Mouse (Mus musculus) kidney, embryonic 15.5 days (tissue): Measurements from ENCODE around the gene 4930455H04Rik. TPM values are rescaled to one million over a fixed set of nuclear protein-coding genes. Genes with fewer than 3 reads are reported as not detected.

Source experiments
- ATAC-seq: fragments of 200-750 bp; cut with Nextera tagmentation; replicated peaks from 2 replicates; pipeline ENCODE4 v1.8.0; 2017; ENCODE audit warnings: moderate TSS enrichment; ENCODE audit not compliant: low FRiP score
- H3K27ac ChIP-seq: fragments of 300-500 bp; sonication (generic); 2 replicates; pipeline ENCODE4 v1.5.1; 2015; ENCODE audit warnings: mild to moderate bottlenecking, inconsistent platforms
- H3K27me3 ChIP-seq: fragments of 300-500 bp; sonication (generic); 2 replicates; pipeline ENCODE4 v1.6.1; 2015; ENCODE audit warnings: inconsistent platforms
- H3K36me3 ChIP-seq: fragments of 300-500 bp; sonication (generic); 2 replicates; pipeline ENCODE4 v1.6.1; 2015; ENCODE audit warnings: inconsistent platforms
- H3K4me1 ChIP-seq: fragments of 300-500 bp; sonication (generic); 2 replicates; pipeline ENCODE4 v1.6.1; 2015; ENCODE audit warnings: inconsistent platforms
- H3K4me2 ChIP-seq: fragments of 300-500 bp; sonication (generic); 2 replicates; pipeline ENCODE4 v1.6.1; 2015; ENCODE audit warnings: moderate library complexity, mild to moderate bottlenecking, inconsistent platforms
- H3K4me3 ChIP-seq: fragments of 300-500 bp; sonication (generic); replicated peaks from 2 replicates; pipeline ENCODE4 v1.5.1; 2015; ENCODE audit warnings: mild to moderate bottlenecking, inconsistent platforms
- H3K9ac ChIP-seq: fragments of 300-500 bp; sonication (generic); 2 replicates; pipeline ENCODE4 v1.6.1; 2015; ENCODE audit warnings: mild to moderate bottlenecking, inconsistent platforms
- H3K9me3 ChIP-seq: fragments of 300-500 bp; sonication (generic); replicated peaks from 2 replicates; pipeline ENCODE4 v1.6.1; 2016; ENCODE audit warnings: inconsistent platforms
- WGBS: fragments of 180-500 bp; shearing (Covaris S2); methylation state at CpG from one replicate; pipeline ENCODE4 v1.1.7; 2015; ENCODE audit warnings: mixed read lengths; 5-methylcytosine and 5-hydroxymethylcytosine counted together
- polyA plus RNA-seq: library from polyadenylated mRNA; unstranded; fragments of >200 nt; fragmentation: Nextera tagmentation; extraction: Ambion mirVana; gene quantifications from 2 replicates; pipeline ENCODE4 v1.2.1, GENCODE M21; 2015

Gene 4930455H04Rik
- polyA plus RNA-seq, 1 experiment from 2014 or later, result not detected

DNA sequence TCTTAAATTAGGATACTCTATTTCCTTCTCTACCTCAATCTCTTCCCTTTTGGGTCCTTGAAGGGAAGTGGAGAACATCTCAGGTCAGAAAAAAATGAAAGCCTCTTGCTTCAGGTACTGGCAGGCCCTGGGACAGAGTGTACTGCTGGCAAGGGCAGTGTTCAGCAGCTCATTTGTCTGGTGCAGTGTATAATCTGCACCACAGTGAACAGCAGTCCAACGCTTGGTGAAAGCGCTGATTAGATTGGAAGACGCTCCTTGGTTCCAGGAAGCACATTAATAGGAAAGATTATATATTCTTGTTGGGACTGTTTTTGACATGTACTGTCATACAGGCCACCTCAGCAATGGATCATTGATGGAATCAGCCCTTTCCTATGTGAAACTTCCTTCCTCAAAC is 16.6 kb upstream of the 4930455H04Rik start:
- no peak overlapping the region for H3K4me2 ChIP-seq
- H3K9ac ChIP-seq, result no peak overlapping the region
- H3K4me1 ChIP-seq, result no peaks in the 10 kb centered on the region
- H3K27ac ChIP-seq, result no peak overlapping the region
- no peak for ATAC-seq
- no peaks in the 10 kb centered on the region for H3K27me3 ChIP-seq
- H3K36me3 ChIP-seq, result no peaks in the 10 kb centered on the region
- H3K4me3 ChIP-seq, result no peak overlapping the region
- WGBS, result 96% methylated on average over 3 of the region's 3 CpGs
- H3K9me3 ChIP-seq, result no peaks in the 10 kb centered on the region

DNA sequence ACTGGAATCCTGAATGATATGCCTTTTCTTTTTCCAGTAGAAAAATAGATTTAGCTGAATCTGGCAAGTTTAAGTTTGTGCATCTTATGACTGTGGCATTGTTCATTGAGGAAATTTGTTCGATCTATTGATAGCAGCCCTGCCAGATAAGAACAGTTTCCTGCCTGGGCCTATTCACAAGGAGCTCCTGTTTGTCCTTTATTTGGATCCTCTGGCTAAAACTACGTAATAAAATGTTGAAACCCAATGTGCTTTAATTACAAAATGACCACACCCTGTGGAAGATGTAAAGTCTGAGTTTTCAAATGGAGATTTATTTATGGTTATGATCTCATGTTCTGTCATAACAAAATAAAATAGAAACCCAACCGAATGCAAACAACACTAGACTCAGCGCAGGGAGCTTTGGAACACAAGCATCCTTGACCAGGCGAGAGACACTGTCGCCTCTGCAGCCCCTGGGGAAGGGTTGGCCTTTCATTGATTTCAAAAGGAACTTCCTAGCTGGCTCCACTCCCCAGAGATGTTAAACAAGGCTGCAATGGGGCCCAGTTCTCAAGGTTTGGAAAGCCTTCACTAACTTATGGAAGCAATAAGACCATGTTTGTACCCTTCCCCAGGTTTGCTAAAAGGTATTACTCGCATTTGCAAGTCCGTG is 15.7 kb upstream of the 4930455H04Rik start:
- Histone ChIP-seq H3K36me3 (no peaks in the 10 kb centered on the region), H3K9me3 (no peaks in the 10 kb centered on the region), H3K4me1 (no peaks in the 10 kb centered on the region), H3K9ac (no peak overlapping the region), H3K4me2 (no peak overlapping the region), H3K4me3 (no peak overlapping the region), H3K27ac (no peak overlapping the region), H3K27me3 (no peaks in the 10 kb centered on the region)
- ATAC-seq, result no peak
- WGBS, result 81% methylated on average over 8 of the region's 8 CpGs

DNA sequence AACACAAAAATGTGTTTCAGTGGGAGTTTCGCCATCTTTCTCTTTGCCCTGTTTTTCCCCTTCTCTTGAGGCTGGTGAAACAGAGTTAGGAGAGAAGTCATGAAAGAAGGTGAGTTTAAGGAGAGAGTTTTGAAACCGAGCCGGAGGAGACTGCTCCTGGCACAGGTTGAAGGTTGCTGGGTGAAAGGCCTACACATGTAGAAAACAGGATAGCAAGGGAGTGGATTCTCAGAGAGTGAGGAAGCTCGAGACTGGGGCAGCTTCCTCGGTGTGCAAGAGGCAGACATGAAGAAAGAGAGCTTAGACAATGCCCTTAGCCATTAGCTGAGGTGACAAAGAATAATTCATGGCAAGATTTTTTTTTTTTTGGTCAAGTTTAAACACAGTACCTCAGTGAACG is 14.7 kb upstream of the 4930455H04Rik start:
- H3K36me3 ChIP-seq, result no peaks in the 10 kb centered on the region
- no peak overlapping the region for H3K4me2 ChIP-seq
- H3K9me3 ChIP-seq, result no peaks in the 10 kb centered on the region
- H3K4me1 ChIP-seq, result no peaks in the 10 kb centered on the region
- no peak overlapping the region for H3K4me3 ChIP-seq
- H3K9ac ChIP-seq, result no peak overlapping the region
- H3K27me3 ChIP-seq, result no peaks in the 10 kb centered on the region
- no peak overlapping the region for H3K27ac ChIP-seq
- 85% methylated on average over 6 of the region's 6 CpGs for WGBS
- ATAC-seq, result no peak

DNA sequence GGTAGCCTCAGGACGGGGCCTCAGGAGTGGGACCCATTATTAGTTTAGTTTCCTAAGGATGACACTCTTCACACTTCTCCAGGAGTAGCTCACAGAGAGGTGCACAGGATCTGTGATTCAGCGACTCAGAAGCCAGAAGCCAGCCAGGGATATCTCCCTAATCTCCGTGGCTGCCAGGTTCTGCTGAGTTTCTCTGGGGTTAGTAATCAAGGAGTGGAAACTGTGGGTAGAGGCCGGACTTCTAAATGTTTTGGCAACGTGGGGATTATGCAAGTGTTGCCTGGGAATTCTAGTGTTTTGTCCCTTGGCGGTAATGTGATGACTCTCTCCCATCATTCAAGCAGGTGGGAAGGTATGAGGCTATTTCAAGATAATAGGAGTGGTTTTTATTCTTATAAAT is 13.0 kb upstream of the 4930455H04Rik start:
- Histone ChIP-seq H3K9ac (no peak overlapping the region), H3K4me1 (no peaks in the 10 kb centered on the region), H3K27me3 (no peaks in the 10 kb centered on the region), H3K36me3 (no peaks in the 10 kb centered on the region), H3K4me3 (no peak overlapping the region), H3K27ac (no peak overlapping the region), H3K9me3 (no peaks in the 10 kb centered on the region), H3K4me2 (no peak overlapping the region)
- ATAC-seq, result no peak
- WGBS, result 67% methylated on average over 6 of the region's 6 CpGs

DNA sequence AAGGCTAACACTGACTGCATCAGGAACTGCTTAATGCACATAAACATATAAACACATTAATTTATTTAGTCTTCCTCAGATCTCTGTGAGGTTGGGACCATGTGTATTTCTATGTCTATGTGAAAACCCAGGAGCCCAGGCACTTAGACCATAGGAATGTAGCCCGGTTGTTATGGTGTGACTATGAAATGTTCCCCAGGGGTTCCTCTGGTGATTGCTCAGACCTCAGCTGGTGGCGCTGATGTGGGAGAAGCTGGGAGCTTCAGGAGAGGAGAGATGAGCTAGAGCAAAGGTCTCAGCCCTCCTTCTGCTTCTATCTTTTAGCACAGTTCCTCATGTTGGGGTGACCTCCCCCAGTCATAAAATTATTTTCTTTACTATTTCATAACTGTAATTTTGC is 7.7 kb upstream of the 4930455H04Rik start:
- WGBS, result 79% methylated on average over 2 of the region's 2 CpGs
- no peaks in the 10 kb centered on the region for H3K9me3 ChIP-seq
- H3K36me3 ChIP-seq, result no peaks in the 10 kb centered on the region
- ATAC-seq, result no peak
- H3K4me2 ChIP-seq, result no peak overlapping the region
- no peak overlapping the region for H3K27ac ChIP-seq
- H3K4me1 ChIP-seq, result no peaks in the 10 kb centered on the region
- H3K27me3 ChIP-seq, result no peaks in the 10 kb centered on the region
- no peak overlapping the region for H3K9ac ChIP-seq
- H3K4me3 ChIP-seq, result no peak overlapping the region

DNA sequence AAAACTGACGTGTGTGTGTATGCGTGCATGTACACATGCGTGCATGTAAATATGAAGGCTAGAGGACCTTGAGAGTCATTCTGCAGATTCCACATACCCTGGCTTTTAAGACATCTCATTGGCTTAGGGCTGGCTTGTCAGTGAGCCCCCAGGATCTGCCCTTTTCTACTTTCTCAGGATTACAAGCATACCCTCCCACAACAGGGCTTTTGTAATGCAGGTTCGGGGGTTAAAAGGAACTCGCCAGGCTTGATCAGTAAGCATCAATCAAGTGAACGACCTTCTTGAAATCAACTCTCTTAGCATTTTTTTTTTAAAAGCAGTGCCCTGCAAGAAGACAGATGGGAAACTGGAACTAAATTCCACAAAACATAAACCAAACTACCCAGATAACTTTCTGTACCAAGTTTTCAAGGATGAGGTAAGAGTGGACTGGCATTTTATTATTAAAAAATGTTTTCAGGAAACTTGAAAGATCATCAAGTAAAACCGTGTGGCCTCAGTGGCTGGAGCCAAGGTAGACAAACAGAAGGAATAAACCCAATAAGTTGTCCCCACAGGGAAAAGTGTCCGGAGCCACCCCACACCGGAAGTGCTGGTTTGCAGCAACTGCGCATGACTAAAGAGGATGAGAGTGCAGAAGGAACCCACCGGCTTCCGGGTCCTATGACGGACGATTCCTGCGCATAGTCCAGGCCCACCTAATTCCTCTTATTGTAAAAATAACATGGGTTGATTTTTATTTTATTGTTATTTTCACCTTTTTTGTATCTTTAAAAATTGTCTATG is 6.5 kb upstream of the 4930455H04Rik start:
- no peaks in the 10 kb centered on the region for H3K27me3 ChIP-seq
- no peaks in the 10 kb centered on the region for H3K36me3 ChIP-seq
- H3K4me3 ChIP-seq, result no peak overlapping the region
- H3K9me3 ChIP-seq, result no peaks in the 10 kb centered on the region
- no peak for ATAC-seq
- H3K4me2 ChIP-seq, result no peak overlapping the region
- 0 out of 2 replicates have a peak, but pooled peaks cover under 1% of the 10 kb centered on the region for H3K4me1 ChIP-seq
- 69% methylated on average over 15 of the region's 15 CpGs for WGBS
- no peak overlapping the region for H3K27ac ChIP-seq
- no peak overlapping the region for H3K9ac ChIP-seq

DNA sequence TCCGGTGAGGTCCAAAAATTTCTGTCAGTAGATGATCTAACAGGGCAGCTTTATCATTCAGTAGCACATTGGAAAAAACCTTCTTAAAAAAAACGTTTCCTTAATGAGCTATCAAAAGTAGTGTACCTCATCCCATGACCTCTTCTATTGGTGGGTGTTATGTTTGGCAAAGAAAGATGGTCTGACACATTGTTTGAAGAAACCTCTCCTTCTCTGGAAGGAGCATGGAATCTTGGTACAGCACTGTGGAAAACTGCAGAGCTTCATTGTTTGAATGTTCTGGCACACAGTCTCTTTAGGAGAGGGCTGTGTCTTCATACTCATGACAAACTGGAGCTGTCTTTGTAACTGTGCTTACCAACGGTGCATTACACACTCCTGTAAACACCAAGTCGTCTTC is 4.9 kb upstream of the 4930455H04Rik start:
- Histone ChIP-seq H3K4me3 (no peak overlapping the region), H3K4me2 (no peak overlapping the region), H3K9me3 (no peaks in the 10 kb centered on the region), H3K9ac (no peak overlapping the region), H3K36me3 (no peaks in the 10 kb centered on the region), H3K4me1 (peaks cover 5% of the 10 kb centered on the region), H3K27me3 (no peaks in the 10 kb centered on the region), H3K27ac (no peak overlapping the region)
- ATAC-seq, result no peak
- 61% methylated on average over 4 of the region's 4 CpGs for WGBS

DNA sequence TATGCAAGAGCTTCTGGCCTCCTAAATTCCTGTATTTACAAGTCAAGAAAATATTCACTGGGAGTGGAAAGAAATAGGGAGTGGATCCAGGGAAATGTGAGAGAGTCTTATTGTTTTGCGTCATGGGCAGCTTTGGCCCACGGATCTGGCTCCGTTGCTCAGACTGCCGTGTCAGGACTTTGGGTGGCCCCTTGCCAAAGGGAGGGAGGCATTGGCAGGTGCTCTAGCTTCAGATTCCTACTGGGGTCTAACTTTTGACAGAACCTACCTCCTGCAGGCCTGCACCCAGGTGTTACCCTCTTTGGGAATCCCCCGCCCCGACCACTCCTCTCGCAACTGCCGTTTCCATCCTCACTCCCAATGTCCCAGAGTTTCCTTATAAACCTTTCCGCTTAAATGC is 3.6 kb upstream of the 4930455H04Rik start:
- H3K27me3 ChIP-seq, result no peaks in the 10 kb centered on the region
- peaks cover 12% of the 10 kb centered on the region for H3K4me1 ChIP-seq
- ATAC-seq, result no peak
- no peak overlapping the region for H3K4me2 ChIP-seq
- 91% methylated on average over 9 of the region's 9 CpGs for WGBS
- no peak overlapping the region for H3K4me3 ChIP-seq
- H3K36me3 ChIP-seq, result no peaks in the 10 kb centered on the region
- no peak overlapping the region for H3K9ac ChIP-seq
- no peak overlapping the region for H3K27ac ChIP-seq
- no peaks in the 10 kb centered on the region for H3K9me3 ChIP-seq

DNA sequence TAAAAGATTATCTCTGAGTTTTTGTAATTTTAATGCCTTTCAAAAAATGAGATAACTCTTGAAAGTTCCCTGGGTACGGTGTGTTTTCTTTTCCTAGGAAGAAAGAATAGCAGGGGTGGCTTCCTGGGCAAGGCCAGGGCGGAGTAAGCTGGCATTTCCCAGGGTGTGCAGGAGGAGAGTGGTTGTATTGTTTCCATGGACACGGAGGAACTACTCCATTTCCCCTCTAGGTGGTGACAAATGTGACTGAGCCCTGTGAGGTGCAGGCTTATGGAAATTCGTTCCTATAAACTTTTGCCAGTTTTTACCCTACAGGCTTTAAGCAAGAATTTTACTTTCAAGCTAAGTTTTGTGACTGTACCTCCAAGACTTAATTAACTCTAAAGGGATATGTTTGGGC is 1.8 kb upstream of the 4930455H04Rik start:
- peak; percentile 90 for ATAC-seq
- Histone ChIP-seq H3K27ac (no peak overlapping the region), H3K4me2 (no peak overlapping the region), H3K4me3 (no peak overlapping the region), H3K27me3 (no peaks in the 10 kb centered on the region), H3K4me1 (peaks cover 12% of the 10 kb centered on the region), H3K36me3 (no peaks in the 10 kb centered on the region), H3K9me3 (no peaks in the 10 kb centered on the region), H3K9ac (no peak overlapping the region)
- 34% methylated on average over 4 of the region's 4 CpGs for WGBS

DNA sequence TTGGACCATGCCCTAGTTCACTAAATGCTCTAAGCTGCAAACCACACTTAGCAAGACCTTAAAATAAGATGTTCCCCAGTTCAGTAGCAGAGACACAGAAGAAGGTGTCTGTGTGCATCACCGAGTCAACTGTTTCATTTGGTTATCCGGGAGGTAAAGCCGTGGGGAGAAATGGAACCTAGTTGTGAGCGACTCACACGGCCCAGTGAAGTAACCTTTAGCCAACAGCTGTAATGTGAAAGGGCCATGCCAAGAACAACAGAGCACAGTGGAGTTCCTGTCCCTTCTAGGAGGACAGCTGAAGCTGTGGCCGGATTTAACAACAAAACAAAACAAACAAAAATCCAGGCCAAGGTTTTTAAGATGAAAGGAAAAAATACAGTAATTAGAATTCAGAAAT is 1.3 kb upstream of the 4930455H04Rik start:
- no peak overlapping the region for H3K4me3 ChIP-seq
- WGBS, result 50% methylated on average over 6 of the region's 6 CpGs

DNA sequence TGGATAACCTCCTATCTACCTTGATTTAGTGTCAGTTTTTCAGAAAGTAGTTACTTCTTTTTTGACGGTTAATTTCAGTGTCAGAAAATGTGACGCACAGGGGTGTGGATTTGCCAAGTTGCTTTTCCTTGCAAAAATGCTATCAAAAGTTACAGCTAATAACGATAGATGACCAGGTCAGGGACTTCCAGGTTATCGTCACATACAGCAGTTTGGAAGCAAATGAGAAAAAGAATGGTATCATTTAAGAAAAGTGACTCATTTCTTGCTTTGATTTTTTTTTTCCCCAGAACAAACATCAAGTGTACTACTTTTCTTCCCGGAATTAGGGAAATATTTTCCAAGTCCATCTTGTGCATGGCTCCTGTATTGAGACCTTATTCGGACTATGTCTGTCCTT is 631 bp upstream of the 4930455H04Rik start:
- H3K4me1 ChIP-seq, result peaks cover 12% of the 10 kb centered on the region
- no peak for ATAC-seq
- H3K36me3 ChIP-seq, result no peaks in the 10 kb centered on the region
- no peak overlapping the region for H3K4me2 ChIP-seq
- H3K9ac ChIP-seq, result no peak overlapping the region
- no peaks in the 10 kb centered on the region for H3K9me3 ChIP-seq
- 84% methylated on average over 6 of the region's 6 CpGs for WGBS
- H3K27me3 ChIP-seq, result no peaks in the 10 kb centered on the region
- no peak overlapping the region for H3K4me3 ChIP-seq
- no peak overlapping the region for H3K27ac ChIP-seq

More for the DNA sequence above, 1.3 kb upstream of the 4930455H04Rik start:
- H3K4me1 ChIP-seq, result peaks cover 12% of the 10 kb centered on the region
- H3K9me3 ChIP-seq, result no peaks in the 10 kb centered on the region
- ATAC-seq, result no peak
- no peaks in the 10 kb centered on the region for H3K36me3 ChIP-seq
- no peak overlapping the region for H3K9ac ChIP-seq
- H3K4me2 ChIP-seq, result no peak overlapping the region
- H3K27ac ChIP-seq, result no peak overlapping the region
- no peaks in the 10 kb centered on the region for H3K27me3 ChIP-seq

DNA sequence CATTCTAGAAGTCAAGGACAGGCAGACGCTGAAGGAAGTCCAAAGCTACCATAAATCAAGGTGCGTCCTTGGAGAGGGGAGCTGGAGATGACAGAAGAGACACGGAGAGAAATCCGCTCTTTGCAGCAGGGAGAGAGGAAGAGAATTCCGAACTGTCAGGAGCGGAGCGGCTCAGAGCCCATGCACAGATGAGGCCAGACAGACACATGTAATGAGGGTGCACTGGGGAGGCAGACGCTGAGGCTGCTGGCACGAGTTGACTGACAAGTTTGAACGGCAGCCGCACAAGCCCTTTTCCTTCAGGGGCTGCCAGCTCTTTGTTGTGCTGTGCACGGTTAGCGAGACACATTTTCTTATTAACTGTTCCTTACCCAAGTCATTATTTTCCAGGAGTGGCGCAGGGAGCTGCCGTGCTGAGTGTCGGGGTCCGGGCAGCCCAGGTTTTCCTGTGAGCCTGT is 502 bp downstream of the 4930455H04Rik start, which contains the start of gene Palmd:
Gene Palmd, minus strand, starts transcription at position 448 of the 458 bp plus-strand sequence.
- peak within 1 kb of the TSS; percentile 36 for H3K4me3 ChIP-seq
- peak within 1 kb of the TSS; percentile 58 for H3K4me2 ChIP-seq
- H3K36me3 ChIP-seq, result no peaks in the 10 kb centered on the region
- ATAC-seq, result peak; percentile 64
- H3K9ac ChIP-seq, result no peak within 1 kb of the TSS
- H3K27me3 ChIP-seq, result no peaks in the 10 kb centered on the region
- WGBS, result 3% methylated on average over 17 of the region's 17 CpGs
- no peaks in the 10 kb centered on the region for H3K9me3 ChIP-seq
- H3K4me1 ChIP-seq, result peaks cover 12% of the 10 kb centered on the region
- no peak within 1 kb of the TSS for H3K27ac ChIP-seq
